ENCODE assay signal across 8 mouse cellular contexts in the genomic region with DNA sequence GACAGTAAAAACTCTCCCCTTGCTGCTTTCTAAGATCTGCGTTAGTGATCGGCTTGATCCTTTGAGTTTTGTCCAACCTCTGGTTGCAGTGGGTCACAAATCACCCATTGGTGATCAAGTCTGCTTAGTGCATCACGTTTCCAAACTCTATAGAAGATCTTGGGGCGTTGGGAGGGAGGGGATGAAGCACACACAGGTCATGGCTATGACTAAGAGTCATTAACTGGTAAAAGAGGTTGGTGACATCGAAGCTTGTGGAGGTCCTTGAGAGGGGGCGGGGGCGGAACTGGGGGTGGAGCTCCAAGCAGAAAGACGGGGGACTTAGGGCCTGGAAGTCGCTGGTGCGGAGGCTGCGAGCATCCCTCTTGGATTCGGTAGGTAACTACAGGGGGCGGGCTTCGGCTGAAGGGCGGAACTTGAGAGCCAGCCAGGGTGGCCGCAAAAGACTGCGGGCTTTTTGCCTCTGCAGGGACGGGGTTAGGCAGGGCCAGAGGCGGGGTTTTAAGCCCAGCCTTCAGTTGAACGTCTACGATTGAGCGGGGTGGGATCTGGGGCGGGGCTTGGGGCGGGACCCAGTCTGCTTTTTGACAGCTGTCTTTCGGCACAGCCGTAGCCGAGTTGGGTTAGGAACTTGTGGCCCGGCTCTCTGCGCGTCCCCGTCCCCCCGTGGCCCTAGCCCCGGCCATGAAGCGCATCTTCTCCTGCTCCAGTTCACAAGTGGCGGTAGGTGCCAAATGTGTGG. TPM values are rescaled to one million over a fixed set of nuclear protein-coding genes. Genes with fewer than 3 reads are reported as not detected.
DNase-seq lines count a peak whose midpoint lies in the region; ATAC-seq lines count a peak whose summit lies in the region.

A gene (plus strand): TSS at position 405 of the 742 bp plus-strand sequence.

- WGBS in hindbrain, embryonic 11.5 days: 6% methylated on average over 35 of the region's 35 CpGs
- 3% methylated on average over 35 of the region's 35 CpGs for WGBS in lung, embryonic 16.5 days

- H3K4me2 ChIP-seq in hindbrain, embryonic 11.5 days (replicated peaks; ENCODE audit: low read depth, low read length): peak within 1 kb of the TSS; percentile 67
- H3K4me2 ChIP-seq in lung, embryonic 16.5 days (ENCODE audit: low read depth, low read length): peak within 1 kb of the TSS; percentile 80

- no peaks in the 10 kb centered on the region for H3K9me3 ChIP-seq in hindbrain, embryonic 11.5 days (ENCODE audit: control insufficient read depth, low read length)
- H3K9me3 ChIP-seq in lung, embryonic 16.5 days (ENCODE audit: control insufficient read depth, low read length): no peaks in the 10 kb centered on the region

- no peaks in the 10 kb centered on the region for H3K27me3 ChIP-seq in hindbrain, embryonic 11.5 days (ENCODE audit: control insufficient read depth, insufficient read depth, low read length)
- no peaks in the 10 kb centered on the region for H3K27me3 ChIP-seq in lung, embryonic 16.5 days (ENCODE audit: control insufficient read depth, insufficient read depth, low read depth, low read length)

- peak; percentile 91 for ATAC-seq in hindbrain, embryonic 11.5 days (ENCODE audit: low FRiP score)
- peak; percentile 98 for ATAC-seq in lung, embryonic 16.5 days (ENCODE audit: low read depth)

- no peak within 1 kb of the TSS for H3K27ac ChIP-seq in hindbrain, embryonic 11.5 days (ENCODE audit: low read depth, low read length)
- H3K27ac ChIP-seq in lung, embryonic 16.5 days (ENCODE audit: low read length): no peak within 1 kb of the TSS

- H3K4me3 ChIP-seq in hindbrain, embryonic 11.5 days (ENCODE audit: low read depth, low read length): peak within 1 kb of the TSS; percentile 27
- peak within 1 kb of the TSS; percentile 49 for H3K4me3 ChIP-seq in lung, embryonic 16.5 days (ENCODE audit: low read length)

- H3K9ac ChIP-seq in hindbrain, embryonic 11.5 days (ENCODE audit: low read depth, low read length): 0 out of 2 replicates have a peak within 1 kb of the TSS, but pooled peaks have one; percentile 23
- H3K9ac ChIP-seq in lung, embryonic 16.5 days (ENCODE audit: low read length): peak within 1 kb of the TSS; percentile 44

- no peaks in the 10 kb centered on the region for H3K36me3 ChIP-seq in hindbrain, embryonic 11.5 days (ENCODE audit: control insufficient read depth, insufficient read depth, low read length)
- no peaks in the 10 kb centered on the region for H3K36me3 ChIP-seq in lung, embryonic 16.5 days (ENCODE audit: control insufficient read depth, insufficient read depth, low read length)

- H3K4me1 ChIP-seq in hindbrain, embryonic 11.5 days (replicated peaks; ENCODE audit: control insufficient read depth, insufficient read depth, low read length): 0 out of 2 replicates have a peak, but pooled peaks cover 2% of the 10 kb centered on the region
- 0 out of 2 replicates have a peak, but pooled peaks cover 5% of the 10 kb centered on the region for H3K4me1 ChIP-seq in lung, embryonic 16.5 days (replicated peaks; ENCODE audit: control insufficient read depth, insufficient read depth, low read length)

- DNase-seq in Muller cell, postnatal 12 days (ENCODE audit: inconsistent ontology term): peak; percentile 92
- DNase-seq in cerebellum, adult 9-11 months: peak; percentile 89
- DNase-seq in frontal cortex, adult 2 months (ENCODE audit: extremely low spot score in 1 of 2, low spot score in 1 of 2): peak; percentile 52 to 74
- peak; percentile 80 for DNase-seq in hindbrain, embryonic 11.5 days (ENCODE audit: low spot score)
- DNase-seq in layer of hippocampus, adult 9-11 months: peak; percentile 63
- peak; percentile 39 for DNase-seq in ovary, postnatal 10 days (ENCODE audit: low spot score)
- DNase-seq in thymus, postnatal 10 days (ENCODE audit: low spot score in 2 of 2): peak; percentile 68 to 72

RNA-seq across cellular contexts. Expression of the gene that starts here (rescaled TPM):
- 5.9 and 9.8 TPM in 2 replicates for polyA plus RNA-seq in frontal cortex, adult 2 months (2012; rRNA removed)
- 0.25 and 0.40 TPM in 2 replicates for polyA plus RNA-seq in hindbrain, embryonic 11.5 days (2014; fragmentation: Nextera tagmentation; extraction: Ambion mirVana)
- polyA plus RNA-seq in lung, embryonic 16.5 days (2015; fragmentation: Nextera tagmentation; extraction: Ambion mirVana): 0.36 and 0.50 TPM in 2 replicates

Comparison
In these comparisons a context has a peak if more than half of its experiments do, and no peak if none do; other contexts are left out.
1. Peak in DNase-seq, ATAC-seq, H3K4me3 ChIP-seq, H3K9ac ChIP-seq and H3K4me2 ChIP-seq in hindbrain, embryonic 11.5 days; RNA of the gene not detected or under 1 TPM.
2. Peak in ATAC-seq, H3K4me3 ChIP-seq, H3K9ac ChIP-seq and H3K4me2 ChIP-seq in lung, embryonic 16.5 days; RNA of the gene not detected or under 1 TPM.
3. DNase-seq: peak in every context shown above with its lines; median percentile 92 in Muller cell, postnatal 12 days; 89 in cerebellum, adult 9-11 months; 80 in hindbrain, embryonic 11.5 days; 70 in thymus, postnatal 10 days; 63 in frontal cortex, adult 2 months; 63 in layer of hippocampus, adult 9-11 months; 39 in ovary, postnatal 10 days.